Mouse (Mus musculus): ENCODE measurements at regions not wholly inside any gene's neighbourhood (a gene's known extent, or its start where the extent isn't known, plus 50 kb on each side); places are given as distances from the start of the nearest gene placed in this dataset.

DNA sequence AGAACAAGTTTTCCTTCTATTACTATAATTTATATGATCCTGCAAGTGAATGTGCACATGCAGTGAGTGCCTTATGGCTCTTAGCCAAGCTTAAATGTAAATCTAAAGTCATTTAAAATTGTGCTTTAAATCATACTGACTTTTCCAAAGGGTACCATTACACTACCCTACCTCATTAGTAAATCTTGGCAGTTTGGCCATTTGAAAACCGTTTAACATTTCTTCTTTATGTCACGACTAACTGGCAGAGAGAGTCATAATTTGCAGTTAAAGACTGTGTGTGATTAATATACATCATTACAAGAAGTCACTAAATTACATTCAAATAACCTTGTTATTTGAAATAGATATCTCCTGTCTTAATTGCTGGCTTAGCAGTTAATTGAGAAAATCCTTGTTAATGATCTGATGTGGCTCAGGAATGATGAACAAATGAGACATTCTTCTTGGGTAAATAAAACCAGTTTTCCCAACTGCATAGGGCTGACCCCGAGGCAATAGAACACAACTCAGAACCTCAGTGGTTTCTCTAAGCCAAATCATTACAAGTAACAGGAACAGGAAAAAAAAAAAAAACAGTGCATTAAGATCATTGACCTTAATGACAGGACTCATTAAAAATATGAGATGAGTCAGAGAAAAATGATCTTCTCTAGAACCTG is 173.1 kb upstream of the Zfp804b start:
- no peak for TF ChIP-seq CTCF (IDR thresholded peaks at IDR 0.05; ENCODE audit: insufficient read depth, low read length)
- TF ChIP-seq POLR2A (IDR thresholded peaks at IDR 0.05; ENCODE audit: borderline replicate concordance, extremely low read depth, low read depth, low read length) = no peak

Data from lung, adult 2 months (tissue).